Mouse (Mus musculus): ENCODE data around the gene Zfyve21. TPM values are rescaled to one million over a fixed set of nuclear protein-coding genes. Genes with fewer than 3 reads are reported as not detected.

The Zfyve21 gene
- total RNA-seq, 2 experiments from 2014 or later: 20.8 to 25.4 TPM

GRCm38 (mm10) chr12:111845953-111846352, 32.0 kb downstream of the Zfyve21 start:
- DNase-seq: no peak

- no peak for DNase-seq
Measured at GRCm38 (mm10) chr12:111846815-111847214, 32.8 kb downstream of the Zfyve21 start.

- DNase-seq: no peak
Measured at GRCm38 (mm10) chr12:111848300-111848798, 34.4 kb downstream of the Zfyve21 start.

GRCm38 (mm10) chr12:111851235-111851634, 37.3 kb downstream of the Zfyve21 start:
- DNase-seq: no peak

- peak in 1 of 2 experiments; percentile 24 for DNase-seq
Measured at GRCm38 (mm10) chr12:111851745-111852144, 37.8 kb downstream of the Zfyve21 start.

- DNase-seq: no peak
Measured at GRCm38 (mm10) chr12:111853011-111853436, 39.1 kb downstream of the Zfyve21 start.

GRCm38 (mm10) chr12:111853546-111853945, 39.6 kb downstream of the Zfyve21 start:
- no peak for DNase-seq

- no peak for DNase-seq
Measured at GRCm38 (mm10) chr12:111855448-111855847, 41.5 kb downstream of the Zfyve21 start.

GRCm38 (mm10) chr12:111864206-111864824, 50.3 kb downstream of the Zfyve21 start:
- no peak for DNase-seq

GRCm38 (mm10) chr12:111869806-111870205, 55.8 kb downstream of the Zfyve21 start:
- no peak for DNase-seq

- no peak for DNase-seq
Measured at GRCm38 (mm10) chr12:111870811-111871210, 56.8 kb downstream of the Zfyve21 start.

- DNase-seq: no peak
Measured at GRCm38 (mm10) chr12:111872079-111872478, 58.1 kb downstream of the Zfyve21 start.

- DNase-seq: no peak
Measured at GRCm38 (mm10) chr12:111874601-111875140, 60.7 kb downstream of the Zfyve21 start.

GRCm38 (mm10) chr12:111875499-111875898, 61.5 kb downstream of the Zfyve21 start:
- DNase-seq: no peak

GRCm38 (mm10) chr12:111878213-111878612, 64.2 kb downstream of the Zfyve21 start:
- DNase-seq: peak; percentile 60 to 65

Other genes with a start within 250 kb of the Zfyve21 start
- 100 to 1,000 TPM; 106 to 122 TPM for gene Mark3, start 239.6 kb upstream of the Zfyve21 start, total RNA-seq (2021)
- gene Ckb, start 141.8 kb upstream of the Zfyve21 start, total RNA-seq (2021): 1,000 to 10,000 TPM; 1,201 to 1,207 TPM
- gene Trmt61a, start 136.1 kb upstream of the Zfyve21 start, total RNA-seq (2021): 10 to 100 TPM; 16.1 to 17.4 TPM
- 10 to 100 TPM; 50.1 to 51.3 TPM for gene Bag5, start 100.9 kb upstream of the Zfyve21 start, total RNA-seq (2021)
- gene Apopt1, start 100.9 kb upstream of the Zfyve21 start, total RNA-seq (2021): 10 to 100 TPM; 35.7 to 37.9 TPM
- gene Klc1, start 55.3 kb upstream of the Zfyve21 start, total RNA-seq (2021): 100 to 1,000 TPM; 672 to 713 TPM
- gene Xrcc3, start 297 bp upstream of the Zfyve21 start, total RNA-seq (2021): 1 to 10 TPM; 3.4 to 4.5 TPM
- 100 to 1,000 TPM in 1 of 2 experiments, 10 to 100 TPM in 1; 92.0 to 104 TPM for gene Ppp1r13b, start 93.9 kb downstream of the Zfyve21 start, total RNA-seq (2021)
- 100 to 1,000 TPM; 357 to 419 TPM for gene Atp5mpl, start 152.8 kb downstream of the Zfyve21 start, total RNA-seq (2021)
- under 1 TPM; 0.30 to 0.33 TPM for gene Tdrd9, start 157.4 kb downstream of the Zfyve21 start, total RNA-seq (2021)
- gene Rd3l, start 167.1 kb downstream of the Zfyve21 start, total RNA-seq (2021): not detected